Mouse (Mus musculus) Muller cell, postnatal 12 days (primary cell): ENCODE measurements around the gene Cfap77.
"Not testable (repeated sequence)": the region's sequence is repeated elsewhere in the genome, so short reads cannot be mapped to it uniquely, and the experiment has no call there.

Experiments
- DNase-seq: peaks from one replicate; pipeline ENCODE4 v3.0.0-alpha.2; 2015; ENCODE audit errors: inconsistent ontology term

Gene Cfap77

DNA sequence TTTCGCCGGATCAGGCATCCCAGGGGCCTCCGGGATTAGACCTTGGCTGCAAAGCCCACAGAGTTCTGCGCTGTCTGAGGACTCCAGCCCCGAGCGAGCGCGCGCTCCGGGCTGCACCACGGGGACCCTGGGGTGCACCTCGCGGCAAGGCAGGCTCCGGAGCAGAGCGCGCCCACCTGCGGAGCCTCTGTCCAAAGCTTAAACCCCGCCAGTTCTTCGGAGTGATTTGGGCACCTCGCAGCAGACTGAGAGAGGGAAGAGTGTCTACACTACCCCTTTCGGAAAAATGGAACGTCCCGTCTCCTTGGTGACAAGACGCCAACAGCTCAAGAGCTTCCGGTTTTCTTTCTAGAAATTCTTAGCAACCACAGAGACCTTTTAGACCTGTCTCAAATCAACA lies at the start of gene Cfap77:
Gene Cfap77 (minus strand): TSS at position 76 of the 400 bp plus-strand sequence.
- peak; percentile 71 for DNase-seq

DNA sequence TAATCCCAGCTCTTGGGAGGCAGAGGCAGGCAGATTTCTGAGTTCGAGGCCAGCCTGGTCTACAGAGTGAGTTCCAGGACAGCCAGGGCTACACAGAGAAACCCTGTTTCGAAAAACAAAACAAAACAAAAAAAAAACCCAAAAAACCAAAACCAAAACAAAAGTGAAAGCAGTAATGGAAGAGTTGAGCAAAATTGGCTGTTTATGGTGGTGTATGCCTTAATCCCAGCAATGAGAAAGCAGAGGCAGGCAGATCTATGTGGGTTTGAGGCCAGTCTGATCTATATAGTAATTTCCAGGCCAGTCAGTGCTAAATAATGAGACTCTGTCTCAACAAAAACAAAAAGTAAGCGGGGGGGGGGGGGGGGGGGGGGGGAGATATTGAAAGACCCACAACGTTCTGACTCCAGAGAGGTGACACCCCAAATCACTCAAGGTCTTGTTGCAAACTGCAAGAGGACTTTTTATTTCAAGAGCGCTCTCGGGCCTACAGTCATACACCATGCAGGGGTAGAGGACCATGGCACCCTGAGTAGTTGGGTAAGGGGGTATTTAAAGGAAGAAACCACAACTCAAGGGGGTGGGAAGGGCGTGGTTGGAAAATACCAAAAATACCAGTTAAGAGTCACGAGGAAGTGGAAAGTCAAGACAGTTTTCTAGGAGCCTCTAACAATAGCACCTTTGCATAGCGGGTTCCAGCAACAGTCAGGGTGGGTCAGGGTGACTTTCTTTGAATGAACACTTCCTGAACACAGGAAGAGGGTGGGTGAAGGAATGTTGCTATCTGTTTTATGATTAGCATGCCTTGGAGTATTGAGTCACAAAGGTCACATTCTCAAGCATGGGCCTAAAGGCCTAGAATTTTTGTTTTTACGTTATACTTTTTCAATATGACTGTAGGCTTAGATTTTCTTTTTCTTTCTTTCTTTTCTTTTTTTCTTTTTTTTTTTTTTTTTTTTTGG lies 47.8 kb upstream of the Cfap77 start:
- DNase-seq = not testable (repeated sequence)

DNA sequence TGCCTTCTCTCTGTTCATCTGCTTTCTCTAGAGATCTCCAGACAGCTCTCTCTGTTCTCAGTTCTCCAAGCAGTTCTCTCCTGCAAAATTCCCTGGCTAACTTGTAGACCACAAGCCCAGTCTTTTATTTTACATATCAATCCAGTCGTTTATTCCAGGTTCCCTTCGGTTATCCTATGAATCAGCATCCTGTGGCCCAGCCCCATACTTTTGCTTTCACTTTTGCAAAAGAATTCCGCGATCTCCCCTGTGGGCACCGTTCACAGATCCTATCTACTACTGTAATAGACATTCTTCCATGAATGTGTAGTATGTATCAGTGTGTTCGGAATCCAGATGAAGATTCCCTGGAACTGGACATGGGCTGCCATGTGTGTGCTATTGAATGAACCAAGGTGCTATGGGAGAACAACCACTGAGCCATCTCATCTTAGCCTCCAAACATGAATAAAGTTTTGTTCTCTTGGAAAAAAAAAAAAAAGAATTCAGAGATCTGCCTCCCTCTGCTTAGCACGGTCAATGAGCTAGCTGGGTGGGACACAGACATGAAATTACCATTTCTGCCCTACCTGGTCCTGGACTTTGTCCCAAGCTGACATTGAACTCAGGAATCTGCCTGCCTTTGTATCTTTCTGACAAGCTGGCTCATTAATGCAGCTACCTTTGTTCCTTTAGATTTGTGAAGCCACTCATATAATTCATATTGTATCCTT lies 46.1 kb upstream of the Cfap77 start:
- peak; percentile 23 for DNase-seq

DNA sequence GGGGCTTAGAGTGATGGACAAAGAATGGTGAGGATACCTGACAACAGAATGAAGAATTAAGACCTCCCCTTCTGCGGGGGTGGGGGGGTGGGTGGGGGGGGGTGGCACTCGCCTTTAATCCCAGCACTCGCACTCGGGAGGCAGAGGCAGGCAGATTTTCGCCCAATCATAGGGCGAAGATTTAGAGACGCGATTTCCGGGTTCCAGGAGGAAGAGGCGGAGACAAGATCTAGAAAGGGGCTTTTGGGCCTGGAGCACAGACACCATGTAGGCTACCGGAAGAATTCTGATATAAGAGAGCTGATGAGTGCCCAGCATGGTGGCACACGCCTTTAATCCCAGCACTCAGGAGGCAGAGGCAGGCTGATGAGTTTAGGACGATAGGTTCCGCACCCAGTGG lies 44.8 kb upstream of the Cfap77 start:
- DNase-seq = no peak

DNA sequence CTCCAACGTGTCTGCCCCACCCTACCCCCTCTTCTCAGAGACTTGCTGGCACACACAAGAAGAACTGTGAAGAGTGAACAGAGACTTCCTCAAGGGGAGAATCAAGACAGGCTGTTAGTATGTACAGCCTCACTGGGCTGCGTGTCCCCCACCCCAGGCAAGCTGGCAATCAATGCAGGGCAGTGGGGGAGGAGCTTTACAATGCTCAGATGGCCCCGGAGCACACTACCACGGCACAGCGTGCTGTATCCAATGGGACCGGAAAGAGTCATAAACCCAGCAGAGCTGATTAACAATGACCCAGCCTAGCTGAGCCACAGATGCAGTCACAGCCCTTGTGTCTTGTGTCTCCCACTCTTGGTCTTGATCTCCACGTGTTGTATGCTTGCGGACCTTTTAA lies 43.9 kb upstream of the Cfap77 start:
- no peak for DNase-seq

DNA sequence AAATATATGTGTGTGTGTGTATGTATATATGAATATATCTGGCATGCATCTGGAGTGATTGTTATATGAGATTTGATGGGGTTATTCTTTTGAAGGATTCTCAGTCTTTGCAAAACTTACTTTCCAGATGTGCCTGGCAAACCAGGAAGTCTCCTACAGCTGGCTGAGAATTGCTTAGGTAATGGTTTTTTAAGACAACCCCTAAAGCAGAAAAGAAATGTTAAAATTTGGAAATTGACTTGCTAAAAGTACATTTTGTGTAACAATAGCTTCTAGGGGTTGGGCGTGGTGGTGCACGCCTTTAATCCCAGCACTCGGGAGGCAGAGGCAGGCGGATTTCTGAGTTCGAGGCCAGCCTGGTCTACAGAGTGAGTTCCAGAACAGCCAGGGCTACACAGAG lies 43.1 kb upstream of the Cfap77 start:
- not testable (repeated sequence) for DNase-seq

DNA sequence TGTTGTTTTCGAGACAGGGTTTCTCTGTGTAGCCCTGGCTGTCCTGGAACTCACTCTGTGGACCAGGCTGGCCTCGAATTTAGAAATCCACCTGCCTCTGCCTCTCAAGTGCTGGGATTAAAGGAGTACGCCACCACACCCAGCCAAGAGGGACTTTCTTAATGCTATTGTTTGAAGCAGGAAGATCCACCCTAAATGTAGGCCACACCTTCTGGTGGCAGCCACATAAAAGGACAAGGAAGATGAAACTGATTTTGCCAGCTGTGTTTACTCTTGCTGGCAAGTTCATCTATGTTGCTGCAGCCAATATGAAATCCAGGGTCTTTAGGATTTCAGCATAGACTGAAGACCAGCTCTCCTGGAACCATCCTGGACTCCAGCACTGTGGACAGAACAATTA lies 42.6 kb upstream of the Cfap77 start:
- no peak for DNase-seq

DNA sequence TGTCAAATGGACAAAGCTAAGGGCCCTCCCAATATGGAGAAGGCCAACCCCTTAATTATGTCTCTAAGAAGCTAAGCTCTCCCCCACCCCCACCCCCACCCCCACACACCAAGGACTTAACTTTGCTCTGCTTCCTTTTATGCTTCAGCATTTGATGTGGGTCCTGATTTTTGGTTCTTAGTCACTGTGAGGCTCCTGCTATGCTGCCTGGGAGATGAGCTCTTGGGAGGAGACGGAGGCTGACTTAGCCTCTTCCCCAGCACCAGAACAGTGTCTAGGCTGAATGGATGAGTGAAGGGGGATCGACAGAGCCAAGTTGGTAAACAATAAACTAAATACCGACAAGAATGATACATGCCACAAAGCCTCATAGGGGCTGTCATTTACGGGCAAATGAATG lies 41.9 kb upstream of the Cfap77 start:
- no peak for DNase-seq

DNA sequence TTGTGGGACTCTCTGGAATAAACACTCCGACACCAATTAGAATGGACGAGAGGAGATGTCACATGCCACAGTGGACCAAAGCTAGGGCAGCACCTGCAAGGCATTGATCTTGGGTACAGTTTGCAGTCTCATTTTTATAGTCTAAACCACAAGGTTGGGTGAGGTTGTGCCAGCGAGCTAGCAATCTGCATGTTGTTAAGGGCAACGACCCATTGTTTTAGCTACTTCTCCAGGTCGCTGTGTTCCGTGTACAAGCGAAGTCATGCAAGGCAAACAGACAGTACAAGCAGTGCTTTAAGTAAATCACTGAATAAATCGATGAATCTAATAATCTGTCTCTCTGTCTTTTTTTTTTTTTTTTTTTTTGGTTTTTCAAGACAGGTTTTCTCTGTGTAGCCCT lies 40.8 kb upstream of the Cfap77 start:
- no peak for DNase-seq

DNA sequence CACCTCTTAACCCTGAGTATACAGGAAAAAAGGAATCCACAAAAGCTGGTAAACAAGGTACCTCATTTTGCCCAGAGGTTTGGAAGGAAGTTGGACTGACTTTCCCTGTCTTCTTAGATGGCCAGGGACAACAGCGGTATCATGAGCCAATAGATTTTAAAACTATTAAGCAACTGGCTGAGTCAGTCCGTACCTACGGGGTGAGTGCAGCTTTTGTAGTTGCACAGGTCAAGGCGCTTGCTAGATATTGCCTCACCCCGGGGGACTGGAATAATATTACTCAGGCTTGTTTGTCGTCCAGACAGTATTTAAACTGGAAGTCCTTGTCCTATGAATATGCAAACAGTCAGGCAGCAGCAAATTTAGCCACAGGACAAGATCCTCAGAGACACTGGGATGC lies 34.4 kb upstream of the Cfap77 start:
- not testable (repeated sequence) for DNase-seq

DNA sequence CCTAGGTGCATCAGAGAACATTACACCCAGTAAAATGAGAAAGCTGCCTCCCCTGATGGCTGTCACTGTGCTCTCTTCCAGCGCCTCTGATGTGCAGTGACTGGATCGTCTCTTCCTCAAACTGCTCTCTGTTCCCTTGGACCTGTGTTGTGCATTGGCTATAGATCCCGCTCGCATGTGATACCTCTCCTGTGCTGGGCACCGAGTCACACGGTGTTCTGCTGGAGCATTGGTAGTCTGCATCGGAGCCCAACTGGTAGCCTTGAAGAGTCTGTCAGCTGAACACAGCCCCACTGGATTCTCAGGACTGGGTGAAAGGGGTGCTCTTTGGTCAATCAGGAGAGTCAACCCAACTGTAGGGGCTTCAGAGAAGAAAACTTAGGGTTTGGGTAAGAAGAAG lies 31.2 kb upstream of the Cfap77 start:
- DNase-seq = no peak

DNA sequence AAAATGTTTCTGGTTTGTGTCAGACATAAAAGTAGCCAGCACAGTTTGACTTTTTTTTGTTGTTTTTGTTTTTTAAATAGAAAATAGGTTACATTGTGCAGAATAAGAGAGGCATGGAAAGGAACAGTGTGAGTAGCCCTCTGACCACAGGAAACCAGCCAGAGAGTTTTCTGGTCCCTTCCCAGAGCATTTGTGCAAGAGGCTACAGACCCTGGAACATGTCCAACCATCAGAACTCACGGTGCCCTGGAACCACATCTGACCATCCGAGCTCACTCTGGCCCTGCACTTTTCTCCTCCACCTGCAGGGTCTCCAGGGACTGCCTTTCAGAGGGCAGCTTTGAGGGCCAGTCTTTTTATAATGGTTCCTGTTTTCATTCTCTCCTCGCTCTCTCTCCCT lies 27.1 kb upstream of the Cfap77 start:
- DNase-seq = no peak

DNA sequence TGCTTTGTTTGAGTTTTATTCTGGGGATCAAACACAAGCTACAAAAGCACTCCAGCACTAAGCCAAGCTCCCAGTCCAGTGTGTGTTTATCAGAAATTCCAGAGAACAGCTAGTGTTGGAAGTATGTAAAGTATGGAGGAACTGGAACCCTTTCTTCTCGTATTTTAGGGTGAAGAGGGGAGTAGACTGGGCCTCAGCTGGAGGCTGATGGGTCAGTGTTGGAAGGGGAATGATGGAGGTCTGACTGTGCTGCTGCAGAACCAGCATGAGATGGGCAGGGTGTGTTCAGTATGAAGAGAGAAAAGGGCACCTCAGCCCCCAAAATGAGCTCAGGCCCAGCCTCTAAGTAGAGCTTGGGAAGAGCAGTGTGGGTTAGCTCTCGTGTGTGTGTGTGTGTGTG lies 21.4 kb upstream of the Cfap77 start:
- no peak for DNase-seq

DNA sequence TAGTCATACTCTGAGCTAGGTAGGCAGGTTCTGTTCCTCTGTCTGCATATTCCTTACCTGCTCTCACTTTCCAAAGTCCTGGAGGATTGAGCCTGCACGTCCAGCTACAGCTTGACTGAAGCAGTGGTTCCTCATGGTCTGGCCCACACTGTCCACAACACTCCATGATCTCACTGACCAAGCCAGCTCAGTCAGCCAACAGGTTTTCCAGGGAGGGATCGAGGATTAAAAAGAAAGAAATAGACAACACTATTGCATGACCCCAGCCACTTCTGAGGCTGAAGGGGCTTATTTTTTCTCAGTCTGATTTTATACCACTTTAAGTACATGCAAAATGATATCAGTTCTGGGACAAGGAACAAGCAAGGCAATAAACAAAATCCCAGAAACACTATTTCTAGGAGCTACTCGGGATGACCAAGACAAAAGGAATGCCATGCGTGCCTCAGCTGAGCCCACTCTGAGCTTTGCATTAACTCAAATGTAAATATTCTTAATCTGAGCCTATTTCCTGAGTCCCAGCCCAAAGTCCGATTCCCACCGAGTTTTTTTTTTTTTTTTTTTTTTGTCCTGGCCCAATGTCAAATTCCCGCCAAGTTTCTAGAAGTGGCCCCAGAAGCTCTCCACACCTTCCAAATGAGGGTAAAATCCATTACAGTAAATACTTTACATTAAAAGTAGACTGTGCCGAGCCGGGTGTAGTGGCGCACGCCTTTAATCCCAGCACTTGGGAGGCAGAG lies 20.6 kb upstream of the Cfap77 start:
- no peak for DNase-seq

DNA sequence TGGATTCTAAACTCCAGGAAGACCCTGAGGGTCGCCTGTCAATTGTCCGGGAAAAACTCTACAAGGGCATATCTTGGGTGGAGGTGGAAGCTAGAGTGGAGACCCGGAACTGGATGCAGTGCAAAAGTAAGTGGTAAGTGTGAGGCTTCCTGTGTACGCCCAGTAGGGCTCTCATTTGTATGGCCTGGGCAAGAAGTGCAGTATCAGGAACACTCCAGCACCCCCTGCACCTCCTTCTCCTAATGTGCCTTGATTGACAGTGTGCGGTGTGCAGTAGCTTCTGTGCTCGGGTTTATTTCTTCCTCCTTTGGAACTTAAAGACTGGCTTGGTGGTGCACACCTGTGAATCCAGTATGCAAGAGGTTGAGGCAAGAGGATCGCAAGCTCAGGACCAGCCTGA lies 19.8 kb upstream of the Cfap77 start:
- DNase-seq = no peak

DNA sequence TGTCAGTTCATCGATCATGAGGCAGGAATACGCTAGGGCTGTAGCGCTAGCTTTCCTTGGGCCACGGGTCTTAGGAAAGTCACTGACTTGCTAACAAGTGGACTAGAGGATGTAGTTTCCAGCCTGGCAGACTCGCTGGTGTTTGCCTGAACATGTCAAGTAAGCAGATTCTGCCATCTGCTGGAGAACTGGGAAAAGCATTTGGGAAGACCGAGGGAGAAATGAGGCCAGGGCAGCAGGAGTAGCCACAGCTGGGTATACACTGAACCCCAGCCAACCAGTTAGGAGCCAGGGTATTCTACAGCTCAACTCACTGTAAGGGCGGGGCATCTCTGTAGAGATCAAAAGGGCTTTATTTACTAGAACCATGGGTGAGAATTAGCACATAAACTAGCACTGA lies 11.5 kb upstream of the Cfap77 start:
- DNase-seq = peak; percentile 35

DNA sequence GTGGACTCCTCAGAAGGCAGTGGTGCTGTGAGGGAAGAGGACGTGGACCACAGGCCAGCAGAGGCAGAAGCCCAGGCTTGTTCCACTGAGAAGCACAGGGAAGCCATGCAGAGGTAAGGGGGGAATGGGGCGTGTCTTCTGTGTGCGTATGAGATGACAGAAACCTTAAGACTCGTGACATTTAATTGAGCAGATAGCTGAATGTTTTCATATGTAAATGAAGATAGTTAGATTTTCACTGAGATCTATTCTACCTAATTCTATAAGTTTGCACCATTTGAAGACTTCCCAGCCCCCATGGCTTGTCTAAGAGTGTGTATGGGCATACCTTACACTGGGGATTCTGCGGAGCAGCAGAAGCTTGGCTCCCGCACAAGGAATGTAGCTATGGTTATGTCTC lies 10.9 kb upstream of the Cfap77 start:
- DNase-seq = no peak

DNA sequence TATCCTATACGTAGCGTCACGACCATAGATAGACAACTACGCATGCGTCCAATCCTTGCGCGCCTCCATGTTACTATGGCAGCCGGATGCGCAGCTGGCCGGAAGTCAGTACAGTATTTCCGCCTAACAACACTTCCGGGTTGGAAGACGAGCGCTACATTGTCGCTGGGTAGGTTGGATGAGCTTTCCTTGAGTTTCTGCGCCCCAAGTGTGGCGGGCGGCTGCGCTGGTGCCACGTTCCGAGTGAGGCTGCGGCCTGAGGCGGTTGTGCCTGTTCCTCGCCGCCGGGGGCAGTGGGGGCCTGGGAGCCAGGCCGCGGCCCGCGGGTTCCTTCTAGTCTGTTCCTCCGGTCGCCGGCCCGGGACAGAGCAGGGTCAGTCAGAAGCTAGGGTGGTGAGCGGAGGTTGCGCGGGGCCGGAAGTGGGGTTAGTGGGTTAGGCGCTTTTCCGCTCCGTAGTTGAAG lies 5.3 kb upstream of the Cfap77 start, which contains the start of gene Ttf1:
Gene Ttf1 (plus strand): TSS at position 128 of the 463 bp plus-strand sequence.
- DNase-seq = peak; percentile 89

DNA sequence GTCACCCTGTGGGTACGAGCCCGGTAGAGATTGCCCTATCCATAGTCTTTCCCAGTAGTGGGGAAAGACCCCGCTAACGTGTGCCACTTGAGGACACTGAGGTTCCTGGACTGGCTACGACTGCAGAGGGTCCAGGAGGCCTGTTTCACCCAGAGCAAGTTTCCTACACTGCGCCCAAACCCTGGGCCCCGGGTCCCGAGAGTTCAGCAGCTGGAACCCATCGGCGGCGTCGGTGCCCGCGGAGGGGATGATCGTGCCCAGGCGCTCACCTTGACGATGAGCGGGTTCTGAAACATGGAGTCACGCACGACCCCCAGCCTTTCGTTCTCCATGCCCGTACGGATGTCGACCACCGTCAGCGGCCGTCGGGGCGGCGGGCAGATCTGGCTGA lies 326 bp downstream of the Cfap77 start:
- no peak for DNase-seq

DNA sequence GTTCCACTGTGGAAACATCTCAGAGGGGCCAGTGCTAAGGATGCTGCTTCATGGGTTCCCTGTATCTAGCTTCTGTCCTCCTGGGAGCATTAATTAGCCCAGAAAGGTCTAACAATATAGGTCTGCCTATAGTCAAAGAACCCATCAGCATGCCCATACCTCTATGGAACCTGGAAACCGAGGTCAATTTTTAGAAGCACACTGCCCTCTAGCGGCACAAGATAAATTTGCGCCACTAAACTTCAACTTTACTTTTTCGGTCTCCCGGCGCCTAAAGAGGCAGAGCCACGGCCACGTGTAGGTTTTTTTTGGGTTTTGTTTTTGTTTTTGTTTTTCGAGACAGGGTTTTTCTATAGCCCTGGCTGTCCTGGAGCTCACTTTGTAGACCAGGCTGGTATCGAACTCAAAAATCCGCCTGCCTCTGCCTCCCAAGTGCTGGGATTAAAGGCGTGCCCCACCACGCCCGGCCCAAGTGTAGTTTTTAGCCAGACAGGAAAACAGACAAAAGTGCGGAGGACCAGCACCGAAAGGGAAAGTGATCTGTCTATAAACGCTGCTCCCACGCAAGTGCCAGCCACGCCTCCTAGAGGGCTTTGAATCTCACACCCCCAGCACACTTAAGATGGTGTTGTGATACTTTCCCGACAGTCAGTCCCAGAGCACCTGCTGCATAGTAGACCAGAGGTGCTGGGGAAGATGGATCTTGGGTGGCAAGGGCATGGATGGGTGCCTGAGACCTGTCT lies 893 bp downstream of the Cfap77 start:
- peak; percentile 39 for DNase-seq

DNA sequence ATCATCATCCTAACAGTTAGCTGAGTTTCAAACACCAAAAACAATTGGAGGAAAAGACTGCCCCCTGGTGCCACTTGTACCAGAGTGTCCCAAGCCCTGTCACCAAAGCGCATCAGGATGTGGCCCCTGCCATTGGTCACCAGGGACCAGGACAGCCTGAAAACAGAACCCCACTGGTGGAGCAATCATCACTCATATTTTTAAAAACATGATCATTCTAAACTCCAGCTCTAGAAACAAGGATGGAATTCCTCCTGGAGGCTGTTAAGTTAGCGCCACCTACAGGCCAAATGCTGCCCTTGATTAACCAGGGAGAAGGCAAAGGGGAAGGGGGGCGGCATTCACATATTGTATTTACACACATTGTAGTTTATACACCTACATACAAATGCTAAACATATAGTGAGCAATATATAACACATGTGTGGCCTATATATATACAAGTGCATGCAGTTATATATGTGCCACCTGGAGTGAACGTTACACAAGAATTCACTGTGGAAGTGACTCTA lies 1.9 kb downstream of the Cfap77 start:
- DNase-seq = peak; percentile 56
